In genomic region chr12:102285318-102285717, GRCm38 (mm10) we compare ENCODE assay signal across 15 mouse cellular contexts. TPM values are rescaled to one million over a fixed set of nuclear protein-coding genes. Genes with fewer than 3 reads are reported as not detected.
DNase-seq lines count a peak whose midpoint lies in the region; ATAC-seq and TF ChIP-seq lines count a peak whose summit lies in the region.
"Had no signal": no experiment of that assay in that cellular context is flagged by ENCODE, and none has a peak within 500 bp of the region (broad histone marks: within the 10 kb centered on the region; RNA-seq: fewer than 3 reads in every experiment).

No protein-coding gene starts in this region.

- no peak for ATAC-seq in kidney, embryonic 15.5 days (replicated peaks; ENCODE audit: low FRiP score)
- ATAC-seq in neural tube, embryonic 12.5 days (ENCODE audit: low FRiP score, low read depth), result no peak
- ATAC-seq in stomach, embryonic 16.5 days (ENCODE audit: insufficient read depth, low FRiP score), result no peak
- ATAC-seq: forebrain, postnatal 0 days; midbrain, embryonic 13.5 days had no signal

- 71% methylated on average over 6 of the region's 6 CpGs for WGBS in kidney, embryonic 15.5 days
- WGBS in neural tube, embryonic 12.5 days, result 76% methylated on average over 6 of the region's 6 CpGs
- WGBS in stomach, embryonic 16.5 days, result 66% methylated on average over 6 of the region's 6 CpGs

- H3K36me3 ChIP-seq in kidney, embryonic 15.5 days, result no peaks in the 10 kb centered on the region
- no peaks in the 10 kb centered on the region for H3K36me3 ChIP-seq in neural tube, embryonic 12.5 days
- H3K36me3 ChIP-seq in stomach, embryonic 16.5 days (ENCODE audit: control insufficient read depth, insufficient read depth, low read length), result no peaks in the 10 kb centered on the region
- H3K36me3 ChIP-seq: midbrain, embryonic 13.5 days had no signal

- H3K9ac ChIP-seq in kidney, embryonic 15.5 days, result no peak overlapping the region
- H3K9ac ChIP-seq in neural tube, embryonic 12.5 days, result no peak overlapping the region
- peak overlapping the region; percentile 90; the same call in 1 of the 2 replicates for H3K9ac ChIP-seq in stomach, embryonic 16.5 days (ENCODE audit: low read length)
- H3K9ac ChIP-seq: forebrain, postnatal 0 days; midbrain, embryonic 13.5 days had no signal

- 0 out of 2 replicates have a peak overlapping the region, but pooled peaks have one; percentile 6 for H3K4me2 ChIP-seq in kidney, embryonic 15.5 days
- H3K4me2 ChIP-seq in neural tube, embryonic 12.5 days (replicated peaks), result 0 out of 2 replicates have a peak overlapping the region, but pooled peaks have one; percentile 95
- H3K4me2 ChIP-seq in stomach, embryonic 16.5 days (ENCODE audit: low read depth, low read length), result peak overlapping the region; percentile 97; the same call in 1 of the 2 replicates
- H3K4me2 ChIP-seq: midbrain, embryonic 13.5 days had no signal

- no peak for DNase-seq in gastrocnemius, adult 2 months
- no peak for DNase-seq in gastrocnemius, postnatal 10 days
- no peak for DNase-seq in kidney, postnatal 4 days
- DNase-seq in neural tube, embryonic 10.5 days (ENCODE audit: extremely low spot score, low spot score), result no peak
- DNase-seq in spleen, adult 18-20 months, result no peak
- DNase-seq: adrenal gland, postnatal 36 days; forebrain, postnatal 0 days; gastrocnemius, postnatal 36 days; retina, postnatal 1 day; thymus, postnatal 14 days had no signal

- H3K4me3 ChIP-seq in gastrocnemius, adult 2 months, result peak overlapping the region; percentile 75
- H3K4me3 ChIP-seq in kidney, embryonic 15.5 days (replicated peaks), result no peak overlapping the region
- H3K4me3 ChIP-seq in neural tube, embryonic 12.5 days, result no peak overlapping the region
- H3K4me3 ChIP-seq in stomach, embryonic 16.5 days (replicated peaks; ENCODE audit: low read length), result no peak overlapping the region
- H3K4me3 ChIP-seq: left cerebral cortex, adult 2 months; midbrain, embryonic 13.5 days had no signal

- no peak for TF ChIP-seq CTCF in gastrocnemius, adult 2 months (IDR thresholded peaks at IDR 0.05)

- intact Hi-C loops in gastrocnemius, adult 2 months (cut with DNase I), result no loop called here

- H3K4me1 ChIP-seq in kidney, embryonic 15.5 days, result peaks cover 54% of the 10 kb centered on the region
- peaks cover 40% of the 10 kb centered on the region for H3K4me1 ChIP-seq in neural tube, embryonic 12.5 days
- H3K4me1 ChIP-seq in stomach, embryonic 16.5 days (ENCODE audit: control insufficient read depth, insufficient read depth, low read length), result peaks cover 56% of the 10 kb centered on the region

- H3K27ac ChIP-seq in gastrocnemius, adult 2 months, result peak overlapping the region; percentile 92
- no peak overlapping the region for H3K27ac ChIP-seq in kidney, embryonic 15.5 days
- H3K27ac ChIP-seq in neural tube, embryonic 12.5 days, result no peak overlapping the region
- peak overlapping the region; percentile 23; the same call in 1 of the 2 replicates for H3K27ac ChIP-seq in stomach, embryonic 16.5 days (ENCODE audit: low read length)
- H3K27ac ChIP-seq: left cerebral cortex, adult 2 months; midbrain, embryonic 13.5 days had no signal

- H3K9me3 ChIP-seq in kidney, embryonic 15.5 days (replicated peaks), result no peaks in the 10 kb centered on the region
- no peaks in the 10 kb centered on the region for H3K9me3 ChIP-seq in neural tube, embryonic 12.5 days
- H3K9me3 ChIP-seq in stomach, embryonic 16.5 days (replicated peaks; ENCODE audit: control insufficient read depth, low read length), result no peaks in the 10 kb centered on the region
- H3K9me3 ChIP-seq: midbrain, embryonic 13.5 days had no signal

- no peaks in the 10 kb centered on the region for H3K27me3 ChIP-seq in kidney, embryonic 15.5 days
- peaks cover 7% of the 10 kb centered on the region; the same call in 1 of the 2 replicates for H3K27me3 ChIP-seq in neural tube, embryonic 12.5 days (replicated peaks)
- no peaks in the 10 kb centered on the region for H3K27me3 ChIP-seq in stomach, embryonic 16.5 days (ENCODE audit: control insufficient read depth, insufficient read depth, low read length)

RNA-seq across cellular contexts. Expression of gene Rin3, which starts 2.5 kb away (rescaled TPM):
- total RNA-seq in gastrocnemius, adult 2 months (2021), result 10 to 100 TPM in 1 of 2 experiments, 1 to 10 TPM in 1; 6.4 to 14.3 TPM
- total RNA-seq in gastrocnemius, postnatal 10 days (2021), result 10 to 100 TPM; 13.2 to 21.0 TPM
- 10.0 and 10.5 TPM in 2 replicates for polyA plus RNA-seq in kidney, embryonic 15.5 days (2015; fragmentation: Nextera tagmentation; extraction: Ambion mirVana)
- 4.0 and 5.6 TPM in 2 replicates for polyA plus RNA-seq in neural tube, embryonic 12.5 days (2016; fragmentation: Nextera tagmentation; extraction: Ambion mirVana)
- polyA plus RNA-seq in stomach, embryonic 16.5 days (2015; fragmentation: Nextera tagmentation; extraction: Ambion mirVana), result 8.5 and 9.3 TPM in 2 replicates

Comparison
In these comparisons a context has a peak if more than half of its experiments do, and no peak if none do; other contexts are left out.
1. H3K27ac ChIP-seq: peak in gastrocnemius, adult 2 months (single experiment) and stomach, embryonic 16.5 days (single experiment); none in kidney, embryonic 15.5 days (single experiment) and neural tube, embryonic 12.5 days (single experiment).
2. H3K4me2 ChIP-seq: peak in every context shown above with its lines; median percentile 97 in stomach, embryonic 16.5 days; 95 in neural tube, embryonic 12.5 days; 6 in kidney, embryonic 15.5 days.